Mouse (Mus musculus): ENCODE measurements at regions not wholly inside any gene's neighbourhood (a gene's known extent, or its start where the extent isn't known, plus 50 kb on each side); places are given as distances from the start of the nearest gene placed in this dataset.
A peak's percentile ranks its signal among the peaks of the same experiment; 100 is the strongest.

DNA sequence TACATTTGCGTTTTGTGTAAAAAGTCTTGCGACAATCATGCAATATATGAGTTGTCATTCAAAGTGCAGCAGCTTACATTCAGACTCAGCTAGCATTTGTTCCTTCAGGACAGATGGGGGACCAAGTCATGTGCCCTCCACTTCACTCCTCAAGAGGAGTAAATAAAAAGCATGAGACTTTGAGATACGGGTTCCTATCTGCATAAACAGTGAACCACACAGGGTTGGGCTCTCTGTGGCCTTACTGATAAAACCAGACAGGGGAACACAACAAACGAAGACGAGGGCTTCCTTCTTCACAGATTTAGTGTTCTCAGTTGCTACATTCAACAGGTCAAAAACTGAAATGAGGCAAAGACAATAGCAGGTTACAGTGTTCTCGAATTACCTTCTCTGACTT lies 283.1 kb upstream of the Irx4 start:
- peaks cover 6% of the 10 kb centered on the region for H3K4me1 ChIP-seq (ENCODE audit: control insufficient read depth, insufficient read depth, low read length)
- no peak overlapping the region for H3K9ac ChIP-seq (ENCODE audit: low read depth, low read length)
- H3K27me3 ChIP-seq (ENCODE audit: control insufficient read depth, insufficient read depth, low read length), result no peaks in the 10 kb centered on the region
- 68% methylated on average over 6 of the region's 6 CpGs for WGBS (ENCODE audit: insufficient replicate concordance)
- no peaks in the 10 kb centered on the region for H3K9me3 ChIP-seq (replicated peaks; ENCODE audit: control insufficient read depth, low read length)
- H3K4me3 ChIP-seq (ENCODE audit: low read depth, low read length), result no peak overlapping the region
- peak overlapping the region; percentile 71 for H3K27ac ChIP-seq (ENCODE audit: low read depth, low read length)
- peak; percentile 74 for ATAC-seq (replicated peaks; ENCODE audit: insufficient number of reproducible peaks, low FRiP score, low TSS enrichment)
- no peak overlapping the region for H3K4me2 ChIP-seq
- no peaks in the 10 kb centered on the region for H3K36me3 ChIP-seq (ENCODE audit: control insufficient read depth, insufficient read depth, low read length)

GRCm38 (mm10) chr13:72977971-72978370 lies 282.3 kb upstream of the Irx4 start:
- WGBS (ENCODE audit: insufficient replicate concordance), result 62% methylated on average over 3 of the region's 3 CpGs
- Histone ChIP-seq H3K9me3 (replicated peaks; ENCODE audit: control insufficient read depth, low read length) (no peaks in the 10 kb centered on the region), H3K4me3 (ENCODE audit: low read depth, low read length) (no peak overlapping the region), H3K36me3 (ENCODE audit: control insufficient read depth, insufficient read depth, low read length) (no peaks in the 10 kb centered on the region), H3K9ac (ENCODE audit: low read depth, low read length) (no peak overlapping the region), H3K27me3 (ENCODE audit: control insufficient read depth, insufficient read depth, low read length) (no peaks in the 10 kb centered on the region), H3K4me2 (peak overlapping the region; percentile 32; the same call in 1 of the 2 replicates), H3K27ac (ENCODE audit: low read depth, low read length) (peak overlapping the region; percentile 71; the same call in 1 of the 2 replicates), H3K4me1 (ENCODE audit: control insufficient read depth, insufficient read depth, low read length) (peaks cover 6% of the 10 kb centered on the region)
- ATAC-seq (replicated peaks; ENCODE audit: insufficient number of reproducible peaks, low FRiP score, low TSS enrichment), result 0 out of 2 replicates have a peak, but pooled peaks have one; percentile 23

DNA sequence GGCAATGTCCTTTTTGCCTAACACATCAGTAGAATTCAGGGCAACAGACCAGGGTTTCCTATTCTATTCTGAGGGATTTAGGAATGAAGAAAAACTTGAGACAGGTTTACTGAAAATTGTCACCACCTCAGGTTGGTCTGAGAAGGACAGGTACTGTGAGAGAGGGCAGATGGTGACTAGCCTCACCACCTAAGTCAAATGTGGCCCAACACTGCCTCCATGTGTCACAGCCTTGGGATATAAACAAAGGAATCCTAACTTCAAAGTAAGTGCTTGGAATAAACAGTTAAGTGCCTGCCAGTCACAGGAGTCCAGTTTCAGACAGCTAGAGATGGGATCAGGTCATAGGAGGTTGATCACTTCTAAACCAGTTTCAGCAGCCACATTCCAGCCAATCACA lies 281.3 kb upstream of the Irx4 start:
- H3K9me3 ChIP-seq (replicated peaks; ENCODE audit: control insufficient read depth, low read length), result no peaks in the 10 kb centered on the region
- no peak overlapping the region for H3K27ac ChIP-seq (ENCODE audit: low read depth, low read length)
- no peak overlapping the region for H3K4me3 ChIP-seq (ENCODE audit: low read depth, low read length)
- peaks cover 6% of the 10 kb centered on the region for H3K4me1 ChIP-seq (ENCODE audit: control insufficient read depth, insufficient read depth, low read length)
- no peak overlapping the region for H3K9ac ChIP-seq (ENCODE audit: low read depth, low read length)
- ATAC-seq (replicated peaks; ENCODE audit: insufficient number of reproducible peaks, low FRiP score, low TSS enrichment), result no peak
- no peaks in the 10 kb centered on the region for H3K36me3 ChIP-seq (ENCODE audit: control insufficient read depth, insufficient read depth, low read length)
- H3K27me3 ChIP-seq (ENCODE audit: control insufficient read depth, insufficient read depth, low read length), result no peaks in the 10 kb centered on the region
- H3K4me2 ChIP-seq, result no peak overlapping the region

GRCm38 (mm10) chr13:72992589-72993409 lies 267.5 kb upstream of the Irx4 start:
- 61% methylated on average over 17 of the region's 17 CpGs for WGBS (ENCODE audit: insufficient replicate concordance)
- Histone ChIP-seq H3K4me3 (ENCODE audit: low read depth, low read length) (no peak overlapping the region), H3K9ac (ENCODE audit: low read depth, low read length) (no peak overlapping the region), H3K4me2 (no peak overlapping the region), H3K27ac (ENCODE audit: low read depth, low read length) (no peak overlapping the region), H3K27me3 (ENCODE audit: control insufficient read depth, insufficient read depth, low read length) (no peaks in the 10 kb centered on the region), H3K9me3 (replicated peaks; ENCODE audit: control insufficient read depth, low read length) (no peaks in the 10 kb centered on the region), H3K4me1 (ENCODE audit: control insufficient read depth, insufficient read depth, low read length) (no peaks in the 10 kb centered on the region), H3K36me3 (ENCODE audit: control insufficient read depth, insufficient read depth, low read length) (no peaks in the 10 kb centered on the region)
- no peak for ATAC-seq (replicated peaks; ENCODE audit: insufficient number of reproducible peaks, low FRiP score, low TSS enrichment)

DNA sequence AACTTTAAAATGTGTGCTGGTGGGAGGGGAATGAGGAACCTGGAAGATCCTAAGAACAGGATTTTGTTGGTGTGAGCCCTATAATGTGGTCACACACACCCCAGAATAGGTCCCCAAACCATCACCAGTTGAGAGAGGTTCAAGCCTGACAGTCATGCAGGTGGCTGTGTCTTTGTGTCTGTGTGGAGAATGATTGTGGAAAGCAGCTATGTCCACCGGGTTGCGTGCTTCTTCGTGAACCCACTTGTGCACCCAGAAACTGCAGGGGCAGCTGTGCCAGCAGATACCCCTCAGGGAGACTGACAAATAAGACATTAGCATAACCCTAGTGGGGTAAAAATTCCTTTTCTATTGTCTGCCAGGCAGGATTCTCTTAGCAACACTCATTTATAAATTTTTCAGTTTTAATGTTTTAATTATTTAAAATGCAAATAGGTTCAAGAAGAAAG lies 266.8 kb upstream of the Irx4 start:
- no peak for ATAC-seq (replicated peaks; ENCODE audit: insufficient number of reproducible peaks, low FRiP score, low TSS enrichment)
- Histone ChIP-seq H3K4me1 (ENCODE audit: control insufficient read depth, insufficient read depth, low read length) (no peaks in the 10 kb centered on the region), H3K4me2 (no peak overlapping the region), H3K36me3 (ENCODE audit: control insufficient read depth, insufficient read depth, low read length) (no peaks in the 10 kb centered on the region), H3K9ac (ENCODE audit: low read depth, low read length) (no peak overlapping the region), H3K9me3 (replicated peaks; ENCODE audit: control insufficient read depth, low read length) (no peaks in the 10 kb centered on the region), H3K27me3 (ENCODE audit: control insufficient read depth, insufficient read depth, low read length) (no peaks in the 10 kb centered on the region), H3K27ac (ENCODE audit: low read depth, low read length) (no peak overlapping the region), H3K4me3 (ENCODE audit: low read depth, low read length) (no peak overlapping the region)
- 69% methylated on average over 3 of the region's 3 CpGs for WGBS (ENCODE audit: insufficient replicate concordance)

DNA sequence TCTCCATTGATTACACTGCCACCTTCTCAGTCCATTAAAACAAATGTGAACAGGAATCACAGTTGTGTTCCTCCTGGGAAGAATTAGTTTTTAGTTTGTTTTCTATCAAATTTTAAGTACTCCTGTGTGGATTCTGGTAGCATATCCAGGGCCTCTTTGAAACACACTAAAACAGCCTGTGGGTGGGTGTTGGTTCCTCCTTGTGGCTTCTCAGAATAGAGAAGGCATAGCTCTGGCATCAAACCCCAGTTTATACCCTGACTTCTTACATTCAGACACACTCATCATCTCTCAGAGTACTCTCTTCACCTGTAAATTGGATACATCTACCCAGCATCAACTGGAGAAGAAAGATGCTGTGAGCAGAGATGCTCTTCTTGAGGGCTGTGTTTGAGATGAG lies 265.7 kb upstream of the Irx4 start:
- H3K9ac ChIP-seq (ENCODE audit: low read depth, low read length), result no peak overlapping the region
- no peaks in the 10 kb centered on the region for H3K9me3 ChIP-seq (replicated peaks; ENCODE audit: control insufficient read depth, low read length)
- H3K4me1 ChIP-seq (ENCODE audit: control insufficient read depth, insufficient read depth, low read length), result no peaks in the 10 kb centered on the region
- ATAC-seq (replicated peaks; ENCODE audit: insufficient number of reproducible peaks, low FRiP score, low TSS enrichment), result no peak
- no peak overlapping the region for H3K4me3 ChIP-seq (ENCODE audit: low read depth, low read length)
- H3K36me3 ChIP-seq (ENCODE audit: control insufficient read depth, insufficient read depth, low read length), result no peaks in the 10 kb centered on the region
- no peak overlapping the region for H3K4me2 ChIP-seq
- no peaks in the 10 kb centered on the region for H3K27me3 ChIP-seq (ENCODE audit: control insufficient read depth, insufficient read depth, low read length)
- no peak overlapping the region for H3K27ac ChIP-seq (ENCODE audit: low read depth, low read length)

GRCm38 (mm10) chr13:73008856-73009546 lies 251.3 kb upstream of the Irx4 start:
- no peaks in the 10 kb centered on the region for H3K4me1 ChIP-seq (ENCODE audit: control insufficient read depth, insufficient read depth, low read length)
- H3K36me3 ChIP-seq (ENCODE audit: control insufficient read depth, insufficient read depth, low read length), result no peaks in the 10 kb centered on the region
- WGBS (ENCODE audit: insufficient replicate concordance), result 72% methylated on average over 22 of the region's 22 CpGs
- H3K27ac ChIP-seq (ENCODE audit: low read depth, low read length), result no peak overlapping the region
- H3K9me3 ChIP-seq (replicated peaks; ENCODE audit: control insufficient read depth, low read length), result no peaks in the 10 kb centered on the region
- no peak overlapping the region for H3K9ac ChIP-seq (ENCODE audit: low read depth, low read length)
- no peak for ATAC-seq (replicated peaks; ENCODE audit: insufficient number of reproducible peaks, low FRiP score, low TSS enrichment)
- no peak overlapping the region for H3K4me3 ChIP-seq (ENCODE audit: low read depth, low read length)
- H3K4me2 ChIP-seq, result no peak overlapping the region
- H3K27me3 ChIP-seq (ENCODE audit: control insufficient read depth, insufficient read depth, low read length), result no peaks in the 10 kb centered on the region

DNA sequence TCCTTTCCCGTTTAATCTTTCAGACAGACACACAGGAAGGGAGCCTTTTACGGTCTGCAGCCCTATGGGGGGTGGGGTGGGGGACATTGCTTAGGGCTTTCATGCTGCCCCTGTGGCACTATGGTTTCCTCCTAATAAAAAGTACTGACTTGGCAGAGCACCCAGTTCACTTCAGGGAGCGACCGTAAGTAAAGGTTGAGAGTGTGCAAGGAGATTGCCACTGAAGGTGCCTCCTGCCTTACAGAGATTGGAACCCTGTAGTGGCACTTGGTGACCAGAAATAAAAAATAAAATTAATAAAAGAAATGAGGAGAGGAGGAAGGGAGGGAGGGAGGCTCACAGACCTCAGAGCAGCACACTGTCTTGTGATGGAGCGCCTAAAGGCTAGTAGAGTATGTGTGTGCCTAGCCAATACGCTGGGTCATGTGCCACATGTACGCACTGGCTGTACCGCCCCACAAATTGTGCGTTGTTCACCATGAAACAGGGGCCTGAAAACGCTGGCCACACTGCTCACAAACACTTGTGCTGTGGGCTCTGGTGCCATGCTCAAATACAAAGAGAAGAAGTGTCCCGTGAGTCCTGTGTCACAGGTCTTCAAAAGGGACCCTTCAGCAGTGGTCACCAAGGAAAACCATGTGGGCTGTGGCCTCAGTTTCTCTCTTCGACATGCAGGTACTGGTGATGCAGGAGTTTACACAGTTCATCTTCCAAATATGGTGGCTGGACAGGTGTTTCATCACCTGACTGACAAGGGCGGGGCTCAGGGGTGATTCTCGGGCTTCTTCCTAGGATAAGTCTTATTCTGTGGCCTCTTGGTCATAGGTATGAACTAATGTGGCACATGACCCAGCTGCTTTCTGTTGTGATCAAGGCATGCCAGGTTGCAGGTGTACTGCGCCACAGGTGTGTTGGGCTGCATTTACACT lies 250.5 kb upstream of the Irx4 start:
- Histone ChIP-seq H3K27ac (ENCODE audit: low read depth, low read length) (no peak overlapping the region), H3K27me3 (ENCODE audit: control insufficient read depth, insufficient read depth, low read length) (no peaks in the 10 kb centered on the region), H3K9ac (ENCODE audit: low read depth, low read length) (no peak overlapping the region), H3K4me1 (ENCODE audit: control insufficient read depth, insufficient read depth, low read length) (no peaks in the 10 kb centered on the region), H3K4me3 (ENCODE audit: low read depth, low read length) (no peak overlapping the region), H3K9me3 (replicated peaks; ENCODE audit: control insufficient read depth, low read length) (no peaks in the 10 kb centered on the region), H3K36me3 (ENCODE audit: control insufficient read depth, insufficient read depth, low read length) (no peaks in the 10 kb centered on the region), H3K4me2 (no peak overlapping the region)
- 82% methylated on average over 15 of the region's 15 CpGs for WGBS (ENCODE audit: insufficient replicate concordance)
- no peak for ATAC-seq (replicated peaks; ENCODE audit: insufficient number of reproducible peaks, low FRiP score, low TSS enrichment)
